Mouse (Mus musculus): Measurements from ENCODE around the gene Olfr3. TPM values are rescaled to one million over a fixed set of nuclear protein-coding genes. Genes with fewer than 3 reads are reported as not detected.

Gene Olfr3
- not detected in 2 replicates for polyA plus RNA-seq (2015; fragmentation: Nextera tagmentation; extraction: Ambion mirVana)

GRCm38 (mm10) chr2:36816932-36817331 is at the start of gene Olfr3:
Olfr3 (minus strand) TSS chr2:36817032.
- Histone ChIP-seq H3K4me3 (no peak within 1 kb of the TSS), H3K36me3 (no peaks in the 10 kb centered on the region)
- 68% methylated on average over 1 of the region's 1 CpGs for WGBS

GRCm38 (mm10) chr2:36862560-36862959 is 45.7 kb upstream of the Olfr3 start, which contains the start of gene Olfr351:
Olfr351 (minus strand) TSS chr2:36862660.
- Histone ChIP-seq H3K9ac (no peak within 1 kb of the TSS), H3K36me3 (no peaks in the 10 kb centered on the region), H3K4me3 (no peak within 1 kb of the TSS), H3K27ac (no peak within 1 kb of the TSS), H3K4me1 (replicated peaks) (no peaks in the 10 kb centered on the region), H3K9me3 (replicated peaks) (no peaks in the 10 kb centered on the region), H3K27me3 (no peaks in the 10 kb centered on the region), H3K4me2 (no peak within 1 kb of the TSS)
- WGBS: 62% methylated on average over 1 of the region's 1 CpGs
- ATAC-seq (replicated peaks; ENCODE audit: insufficient number of reproducible peaks, insufficient read depth, low FRiP score, low read depth): no peak

More at GRCm38 (mm10) chr2:36816932-36817331, at the start of gene Olfr3:
- Histone ChIP-seq H3K4me2 (no peak within 1 kb of the TSS), H3K27me3 (no peaks in the 10 kb centered on the region), H3K9me3 (replicated peaks) (no peaks in the 10 kb centered on the region; the same call in 1 of the 2 replicates), H3K4me1 (replicated peaks) (no peaks in the 10 kb centered on the region), H3K9ac (no peak within 1 kb of the TSS), H3K27ac (no peak within 1 kb of the TSS)
- ATAC-seq (replicated peaks; ENCODE audit: insufficient number of reproducible peaks, insufficient read depth, low FRiP score, low read depth): no peak

- H3K27me3 ChIP-seq: no peaks in the 10 kb centered on the region
- no peak for ATAC-seq (replicated peaks; ENCODE audit: insufficient number of reproducible peaks, insufficient read depth, low FRiP score, low read depth)
- no peaks in the 10 kb centered on the region for H3K36me3 ChIP-seq
- H3K9ac ChIP-seq: no peak within 1 kb of the TSS
- no peak within 1 kb of the TSS for H3K27ac ChIP-seq
- H3K4me2 ChIP-seq: no peak within 1 kb of the TSS
- H3K4me3 ChIP-seq: no peak within 1 kb of the TSS
- H3K9me3 ChIP-seq (replicated peaks): no peaks in the 10 kb centered on the region; the same call in none of the 2 replicates
- WGBS: 81% methylated on average over 1 of the region's 1 CpGs
- H3K4me1 ChIP-seq (replicated peaks): no peaks in the 10 kb centered on the region
These were observed 29.2 kb upstream of the Olfr3 start, which contains the start of gene Olfr350 for GRCm38 (mm10) chr2:36846010-36846409. Olfr350 (plus strand) TSS chr2:36846310.

- Histone ChIP-seq H3K4me3 (no peak within 1 kb of the TSS), H3K4me2 (no peak within 1 kb of the TSS), H3K27ac (no peak within 1 kb of the TSS), H3K36me3 (no peaks in the 10 kb centered on the region), H3K4me1 (replicated peaks) (no peaks in the 10 kb centered on the region), H3K27me3 (no peaks in the 10 kb centered on the region), H3K9ac (no peak within 1 kb of the TSS), H3K9me3 (replicated peaks) (no peaks in the 10 kb centered on the region)
- no peak for ATAC-seq (replicated peaks; ENCODE audit: insufficient number of reproducible peaks, insufficient read depth, low FRiP score, low read depth)
- 67% methylated on average over 2 of the region's 2 CpGs for WGBS
These were observed 26.6 kb downstream of the Olfr3 start, which contains the start of gene Olfr50 for GRCm38 (mm10) chr2:36790238-36790637. Olfr50 (plus strand) TSS chr2:36790538.

GRCm38 (mm10) chr2:36783976-36784375 is 32.9 kb downstream of the Olfr3 start, which contains the start of gene Olfr348:
Olfr348 (plus strand) TSS chr2:36784276.
- no peak for ATAC-seq (replicated peaks; ENCODE audit: insufficient number of reproducible peaks, insufficient read depth, low FRiP score, low read depth)
- H3K36me3 ChIP-seq: no peaks in the 10 kb centered on the region
- no peaks in the 10 kb centered on the region for H3K27me3 ChIP-seq
- no peaks in the 10 kb centered on the region for H3K4me1 ChIP-seq (replicated peaks)
- H3K9me3 ChIP-seq (replicated peaks): no peaks in the 10 kb centered on the region; the same call in 1 of the 2 replicates
- no peak within 1 kb of the TSS for H3K9ac ChIP-seq
- WGBS: 60% methylated on average over 2 of the region's 2 CpGs
- no peak within 1 kb of the TSS for H3K4me3 ChIP-seq
- no peak within 1 kb of the TSS for H3K4me2 ChIP-seq
- no peak within 1 kb of the TSS for H3K27ac ChIP-seq

Other genes starting within 250 kb of the Olfr3 start
- not detected in 2 replicates for gene Olfr345, start 177.0 kb downstream of the Olfr3 start, polyA plus RNA-seq (2015; fragmentation: Nextera tagmentation; extraction: Ambion mirVana)
- not detected in 2 replicates for gene Olfr346, start 131.2 kb downstream of the Olfr3 start, polyA plus RNA-seq (2015; fragmentation: Nextera tagmentation; extraction: Ambion mirVana)
- gene Olfr347, start 85.1 kb downstream of the Olfr3 start, polyA plus RNA-seq (2015; fragmentation: Nextera tagmentation; extraction: Ambion mirVana): not detected in 2 replicates
- gene Olfr348, start 32.8 kb downstream of the Olfr3 start, polyA plus RNA-seq (2015; fragmentation: Nextera tagmentation; extraction: Ambion mirVana): not detected in 2 replicates
- gene Olfr50, start 26.5 kb downstream of the Olfr3 start, polyA plus RNA-seq (2015; fragmentation: Nextera tagmentation; extraction: Ambion mirVana): not detected in 2 replicates
- gene Olfr350, start 29.3 kb upstream of the Olfr3 start, polyA plus RNA-seq (2015; fragmentation: Nextera tagmentation; extraction: Ambion mirVana): not detected in 2 replicates
- gene Olfr351, start 45.6 kb upstream of the Olfr3 start, polyA plus RNA-seq (2015; fragmentation: Nextera tagmentation; extraction: Ambion mirVana): not detected in 2 replicates
- gene Olfr352, start 51.4 kb upstream of the Olfr3 start, polyA plus RNA-seq (2015; fragmentation: Nextera tagmentation; extraction: Ambion mirVana): not detected in 2 replicates
- not detected in 2 replicates for gene Olfr353, start 75.9 kb upstream of the Olfr3 start, polyA plus RNA-seq (2015; fragmentation: Nextera tagmentation; extraction: Ambion mirVana)
- gene Olfr354, start 88.6 kb upstream of the Olfr3 start, polyA plus RNA-seq (2015; fragmentation: Nextera tagmentation; extraction: Ambion mirVana): not detected in 2 replicates
- gene Olfr355, start 111.9 kb upstream of the Olfr3 start, polyA plus RNA-seq (2015; fragmentation: Nextera tagmentation; extraction: Ambion mirVana): not detected in 2 replicates
- not detected in 2 replicates for gene Olfr356, start 120.1 kb upstream of the Olfr3 start, polyA plus RNA-seq (2015; fragmentation: Nextera tagmentation; extraction: Ambion mirVana)
- gene Olfr357, start 176.8 kb upstream of the Olfr3 start, polyA plus RNA-seq (2015; fragmentation: Nextera tagmentation; extraction: Ambion mirVana): not detected in 2 replicates
- gene Olfr358, start 192.3 kb upstream of the Olfr3 start, polyA plus RNA-seq (2015; fragmentation: Nextera tagmentation; extraction: Ambion mirVana): not detected in 2 replicates
- not detected in 2 replicates for gene Olfr360, start 248.7 kb upstream of the Olfr3 start, polyA plus RNA-seq (2015; fragmentation: Nextera tagmentation; extraction: Ambion mirVana)

Data from heart, embryonic 15.5 days (tissue).